Mouse (Mus musculus): ENCODE measurements around the gene Podxl.

DNA sequence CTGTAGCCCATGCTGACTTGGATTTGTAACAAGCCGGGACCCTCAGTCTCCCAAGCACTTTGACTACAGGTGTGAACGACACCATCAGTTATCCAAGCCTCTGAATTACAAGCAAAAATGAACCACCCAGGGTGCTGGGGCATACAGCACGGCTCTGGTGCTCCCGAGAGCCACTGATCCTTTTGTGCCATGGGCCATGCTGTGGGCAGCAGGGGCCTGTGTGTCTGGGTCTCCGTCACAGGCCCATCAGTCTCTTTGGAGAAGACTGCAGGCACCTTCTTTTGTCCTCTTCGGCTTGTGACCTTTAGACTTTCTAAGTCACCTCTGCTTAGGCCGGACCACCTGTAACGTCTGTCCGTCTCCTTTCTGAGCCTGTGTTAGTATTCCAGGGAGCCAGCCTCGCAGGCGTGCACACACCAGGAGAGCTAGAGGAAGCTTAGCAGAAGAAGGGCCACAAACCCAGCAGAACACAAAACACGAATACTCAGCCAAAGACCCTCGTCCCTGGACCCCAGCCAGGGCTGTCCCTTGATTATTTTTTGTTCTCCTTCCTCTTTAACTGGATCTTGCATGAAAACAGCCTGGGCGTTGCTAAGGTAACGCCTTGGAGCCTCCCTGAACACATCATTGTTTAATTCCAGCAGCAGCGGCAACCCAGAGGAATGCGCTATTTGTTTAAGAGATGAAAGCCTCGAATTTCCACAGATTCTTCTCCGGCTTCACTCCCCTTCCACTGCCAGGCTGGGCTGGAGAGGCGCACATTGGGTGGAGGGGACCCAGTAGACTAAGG, 32.8 kb upstream of the Podxl start:
- TF ChIP-seq CTCF (IDR thresholded peaks at IDR 0.05; ENCODE audit: control insufficient read depth, insufficient read depth, insufficient read length), result no peak
- no peak for TF ChIP-seq USF1 (IDR thresholded peaks at IDR 0.05; ENCODE audit: low read depth)
- TF ChIP-seq MYOG (IDR thresholded peaks at IDR 0.05; ENCODE audit: control insufficient read depth, extremely low read depth, insufficient read length), result no peak
- TF ChIP-seq MAX (IDR thresholded peaks at IDR 0.05), result no peak
- TF ChIP-seq MYOD1 (IDR thresholded peaks at IDR 0.05; ENCODE audit: control insufficient read depth, insufficient read length, low read depth), result no peak
